Mouse (Mus musculus) embryonic facial prominence, embryonic 11.5 days (tissue): ENCODE data around the gene Rtn1. TPM values are rescaled to one million over a fixed set of nuclear protein-coding genes. Genes with fewer than 3 reads are reported as not detected.

ENCODE experiments used
- ATAC-seq: fragments of 200-750 bp; cut with Nextera tagmentation; replicated peaks from 2 replicates; pipeline ENCODE4 v1.8.0; 2017; ENCODE audit warnings: low read depth; ENCODE audit not compliant: insufficient number of reproducible peaks, low FRiP score, low TSS enrichment
- DNase-seq: peaks from one replicate; pipeline ENCODE4 v3.0.0-alpha.2; 2015; ENCODE audit warnings: low spot score
- H3K27ac ChIP-seq: fragments of 300-500 bp; sonication (generic); replicated peaks from 2 replicates; pipeline ENCODE4 v1.5.1; 2014; ENCODE audit warnings: mild to moderate bottlenecking, low read depth, low read length, control low read depth
- H3K27me3 ChIP-seq: fragments of 300-500 bp; sonication (generic); 2 replicates; pipeline ENCODE4 v1.6.1; 2014; ENCODE audit warnings: mild to moderate bottlenecking, low read length, moderate library complexity, mixed read lengths; ENCODE audit not compliant: control insufficient read depth, insufficient read depth
- H3K36me3 ChIP-seq: fragments of 300-500 bp; sonication (generic); replicated peaks from 2 replicates; pipeline ENCODE4 v1.6.1; 2014; ENCODE audit warnings: low read depth, mild to moderate bottlenecking, low read length, moderate library complexity, mixed read lengths; ENCODE audit not compliant: control insufficient read depth, insufficient read depth
- H3K4me1 ChIP-seq: fragments of 300-500 bp; sonication (generic); 2 replicates; pipeline ENCODE4 v1.6.1; 2014; ENCODE audit warnings: low read length, mixed read lengths; ENCODE audit not compliant: control insufficient read depth, insufficient read depth
- H3K4me2 ChIP-seq: fragments of 300-500 bp; sonication (generic); 2 replicates; pipeline ENCODE4 v1.6.1; 2014; ENCODE audit warnings: low read depth, mild to moderate bottlenecking, control low read depth, low read length, moderate library complexity
- H3K4me3 ChIP-seq: fragments of 300-500 bp; sonication (generic); 2 replicates; pipeline ENCODE4 v1.5.1; 2014; ENCODE audit warnings: low read depth, low read length, control low read depth
- H3K9ac ChIP-seq: fragments of 300-500 bp; sonication (generic); replicated peaks from 2 replicates; pipeline ENCODE4 v1.6.1; 2014; ENCODE audit warnings: mild to moderate bottlenecking, control low read depth, low read length
- H3K9me3 ChIP-seq: fragments of 300-500 bp; sonication (generic); replicated peaks from 2 replicates; pipeline ENCODE4 v1.6.1; 2016; ENCODE audit warnings: mild to moderate bottlenecking, low read length, inconsistent platforms, mixed read lengths; ENCODE audit not compliant: control insufficient read depth
- WGBS: fragments of 180-500 bp; shearing (Covaris S2); extraction: QIAGEN DNeasy Blood & Tissue Kit; methylation state at CpG from one replicate; pipeline ENCODE4 v1.1.7; 2014; 5-methylcytosine and 5-hydroxymethylcytosine counted together
- polyA plus RNA-seq: library from polyadenylated mRNA; unstranded; fragments of >200 nt; fragmentation: Nextera tagmentation; extraction: Ambion mirVana; gene quantifications from 2 replicates; pipeline ENCODE4 v1.2.1, GENCODE M21; 2014

Rtn1 gene
- polyA plus RNA-seq, 1 experiment from 2014 or later: 79.0 TPM

DNA sequence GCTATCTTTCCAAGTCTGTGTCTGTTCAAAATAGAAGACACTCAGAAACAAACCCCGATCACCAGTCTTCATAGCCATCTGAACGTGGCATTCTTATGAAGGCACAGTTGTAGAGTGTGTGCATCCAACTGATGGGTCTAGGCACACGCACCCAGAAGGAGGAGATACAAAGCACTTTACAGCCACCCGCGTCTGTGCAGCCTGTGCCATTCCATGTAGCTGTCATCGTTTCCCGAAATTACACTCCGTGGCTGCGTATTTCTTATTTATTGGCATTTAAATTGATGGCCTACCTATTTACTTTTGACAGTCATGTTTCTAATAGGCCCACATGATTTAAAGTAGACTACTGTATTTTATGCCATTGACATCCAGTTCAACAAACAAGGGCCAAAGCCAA lies 173.9 kb downstream of the Rtn1 start:
- Histone ChIP-seq H3K27me3 (no peaks in the 10 kb centered on the region; the same call in 1 of the 2 replicates), H3K9ac (no peak overlapping the region), H3K4me1 (no peaks in the 10 kb centered on the region), H3K4me3 (no peak overlapping the region), H3K9me3 (no peaks in the 10 kb centered on the region), H3K27ac (no peak overlapping the region), H3K36me3 (no peaks in the 10 kb centered on the region), H3K4me2 (no peak overlapping the region)
- WGBS: 92% methylated on average over 9 of the region's 9 CpGs
- ATAC-seq (no peak), DNase-seq (no peak)

GRCm38 (mm10) chr12:72234151-72234550 lies 174.7 kb downstream of the Rtn1 start:
- Histone ChIP-seq H3K4me2 (no peak overlapping the region), H3K36me3 (no peaks in the 10 kb centered on the region), H3K4me1 (no peaks in the 10 kb centered on the region), H3K27me3 (no peaks in the 10 kb centered on the region; the same call in 1 of the 2 replicates), H3K27ac (no peak overlapping the region), H3K9ac (no peak overlapping the region), H3K4me3 (no peak overlapping the region), H3K9me3 (no peaks in the 10 kb centered on the region)
- 84% methylated on average over 3 of the region's 3 CpGs for WGBS
- ATAC-seq (no peak), DNase-seq (no peak)

DNA sequence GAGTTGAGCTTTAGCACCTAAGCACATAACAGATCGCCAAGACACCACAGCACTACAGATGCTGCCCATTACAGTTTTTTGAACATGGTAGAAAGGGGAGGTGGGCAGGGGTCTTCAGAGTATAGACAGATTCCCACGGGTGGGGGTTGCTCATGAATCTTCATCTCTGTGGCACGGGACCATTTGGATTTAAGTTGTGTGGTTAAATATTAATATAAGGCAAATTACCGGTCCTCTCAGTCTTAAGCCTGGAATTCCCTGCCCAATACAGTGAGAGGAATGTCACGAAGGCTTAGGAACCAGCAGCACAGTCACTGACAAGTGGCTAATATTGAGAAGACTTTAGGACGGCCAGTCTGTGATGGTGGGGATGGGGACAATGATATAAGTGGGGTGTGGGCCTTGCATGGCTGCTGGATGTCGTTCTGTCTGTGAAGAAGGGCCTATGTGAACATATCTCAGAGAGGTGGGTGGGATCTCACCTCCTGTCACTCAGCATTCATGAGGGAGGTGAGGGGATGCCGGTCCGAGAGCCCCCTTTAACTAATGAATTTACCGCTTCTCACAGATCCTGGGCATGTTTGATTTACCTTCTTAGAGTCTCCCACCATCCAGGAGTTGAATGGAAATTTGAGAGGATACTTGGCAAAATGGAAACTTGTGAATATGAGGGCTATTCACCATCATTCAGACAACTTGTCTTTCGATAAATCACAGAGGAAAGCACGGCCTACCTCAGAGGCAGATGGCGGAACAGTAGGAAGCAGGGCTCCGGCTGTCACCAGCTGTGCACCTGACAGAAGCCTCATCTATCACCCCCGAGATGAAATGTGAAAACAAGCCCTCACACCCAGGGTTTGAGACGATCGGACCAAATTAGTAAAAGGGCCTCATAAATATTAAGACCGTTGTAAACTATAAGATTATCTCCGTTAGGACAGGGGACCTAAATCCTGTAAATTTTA lies 175.7 kb downstream of the Rtn1 start:
- H3K9me3 ChIP-seq: no peaks in the 10 kb centered on the region
- no peaks in the 10 kb centered on the region for H3K36me3 ChIP-seq
- no peak overlapping the region for H3K27ac ChIP-seq
- no peaks in the 10 kb centered on the region for H3K4me1 ChIP-seq
- H3K27me3 ChIP-seq: no peaks in the 10 kb centered on the region; the same call in 1 of the 2 replicates
- no peak for ATAC-seq
- no peak overlapping the region for H3K4me3 ChIP-seq
- no peak overlapping the region for H3K4me2 ChIP-seq
- no peak overlapping the region for H3K9ac ChIP-seq
- 87% methylated on average over 19 of the region's 19 CpGs for WGBS
- no peak for DNase-seq

DNA sequence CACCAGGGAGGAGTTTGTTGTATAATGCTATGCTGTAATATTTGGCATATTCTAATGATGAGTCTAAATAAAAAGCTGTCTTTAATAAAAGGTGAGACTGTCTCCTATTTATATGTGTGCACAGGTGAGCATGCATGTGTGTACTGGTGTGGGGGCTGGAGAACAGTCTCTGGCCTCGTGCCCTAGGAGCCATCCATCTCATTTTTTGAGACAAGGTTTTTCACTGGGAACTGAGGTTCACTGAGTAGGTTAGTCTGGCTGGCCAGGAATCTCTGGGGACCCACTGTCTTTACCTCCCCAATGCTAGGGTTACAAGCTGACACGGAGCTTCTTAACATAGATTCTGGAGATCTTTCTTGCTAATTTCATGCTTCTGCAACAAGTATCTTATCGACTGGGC lies 176.7 kb downstream of the Rtn1 start:
- WGBS: 80% methylated on average over 3 of the region's 3 CpGs
- Histone ChIP-seq H3K9ac (no peak overlapping the region), H3K4me3 (no peak overlapping the region), H3K4me2 (no peak overlapping the region), H3K4me1 (no peaks in the 10 kb centered on the region), H3K27me3 (no peaks in the 10 kb centered on the region; the same call in 1 of the 2 replicates), H3K36me3 (no peaks in the 10 kb centered on the region), H3K9me3 (no peaks in the 10 kb centered on the region), H3K27ac (no peak overlapping the region)
- ATAC-seq (no peak), DNase-seq (no peak)

DNA sequence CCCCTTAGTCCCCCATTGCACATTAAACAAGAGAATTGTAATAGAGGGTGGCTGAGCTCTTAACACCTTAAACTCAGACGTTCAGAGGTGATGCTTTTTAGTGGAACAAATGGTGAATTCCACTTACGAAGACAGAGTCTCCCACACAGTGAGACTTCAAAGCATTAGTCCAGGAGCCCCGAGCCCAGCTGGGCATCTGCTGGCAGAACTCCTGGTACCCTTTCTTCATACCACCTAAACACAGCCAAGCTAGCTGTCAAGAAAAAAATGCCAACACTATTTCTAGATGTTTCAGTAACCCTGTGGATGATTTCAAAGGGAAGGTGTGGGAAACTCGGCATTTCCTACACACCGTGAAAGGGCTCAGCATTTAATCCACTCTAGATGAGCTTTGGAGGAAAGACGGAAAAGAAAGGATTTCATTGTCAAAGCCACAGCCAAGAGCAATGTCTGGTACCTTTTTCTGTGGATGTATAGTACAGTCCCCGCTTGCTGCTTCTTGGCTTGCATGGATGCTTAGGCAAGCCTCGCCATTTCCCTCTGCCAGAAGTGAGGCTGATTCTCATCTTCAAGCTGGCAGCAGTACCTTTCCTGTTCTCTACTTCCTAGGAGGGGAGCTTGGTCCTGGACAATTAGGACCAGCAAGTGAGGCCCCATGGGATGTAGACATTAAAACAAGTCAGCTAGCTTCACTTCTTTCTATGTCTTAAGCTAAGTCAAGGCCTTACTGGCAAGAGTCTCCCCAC lies 179.2 kb downstream of the Rtn1 start:
- no peaks in the 10 kb centered on the region for H3K36me3 ChIP-seq
- no peak overlapping the region for H3K4me3 ChIP-seq
- H3K27me3 ChIP-seq: no peaks in the 10 kb centered on the region
- H3K27ac ChIP-seq: no peak overlapping the region
- no peak overlapping the region for H3K9ac ChIP-seq
- no peaks in the 10 kb centered on the region for H3K4me1 ChIP-seq
- 82% methylated on average over 8 of the region's 8 CpGs for WGBS
- DNase-seq (no peak), ATAC-seq (no peak)
- no peak overlapping the region for H3K4me2 ChIP-seq
- no peaks in the 10 kb centered on the region for H3K9me3 ChIP-seq

DNA sequence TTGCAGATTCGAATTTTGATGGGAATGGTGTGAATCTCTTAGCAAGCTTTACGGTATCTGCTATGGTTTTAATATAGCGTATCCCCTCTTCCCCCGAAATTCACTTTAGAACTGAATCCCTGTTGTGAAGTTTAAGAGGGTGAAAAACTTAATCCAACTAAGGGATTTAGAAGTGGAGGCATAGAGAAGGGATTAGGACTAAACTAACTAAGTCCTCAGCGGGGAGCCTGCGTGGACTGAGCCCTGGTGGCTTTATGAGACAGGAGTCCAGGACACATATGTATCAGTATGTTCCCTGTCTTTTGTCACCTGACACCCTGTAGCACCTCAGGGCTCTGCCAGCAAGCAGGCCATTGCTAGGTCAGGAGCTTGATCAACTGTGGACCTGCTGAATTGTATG lies 181.1 kb downstream of the Rtn1 start:
- no peak for ATAC-seq
- no peaks in the 10 kb centered on the region for H3K4me1 ChIP-seq
- H3K9me3 ChIP-seq: no peaks in the 10 kb centered on the region
- H3K9ac ChIP-seq: no peak overlapping the region
- DNase-seq: no peak
- H3K4me2 ChIP-seq: no peak overlapping the region
- no peaks in the 10 kb centered on the region for H3K36me3 ChIP-seq
- WGBS: 80% methylated on average over 6 of the region's 6 CpGs
- no peak overlapping the region for H3K4me3 ChIP-seq
- no peak overlapping the region for H3K27ac ChIP-seq
- no peaks in the 10 kb centered on the region for H3K27me3 ChIP-seq

DNA sequence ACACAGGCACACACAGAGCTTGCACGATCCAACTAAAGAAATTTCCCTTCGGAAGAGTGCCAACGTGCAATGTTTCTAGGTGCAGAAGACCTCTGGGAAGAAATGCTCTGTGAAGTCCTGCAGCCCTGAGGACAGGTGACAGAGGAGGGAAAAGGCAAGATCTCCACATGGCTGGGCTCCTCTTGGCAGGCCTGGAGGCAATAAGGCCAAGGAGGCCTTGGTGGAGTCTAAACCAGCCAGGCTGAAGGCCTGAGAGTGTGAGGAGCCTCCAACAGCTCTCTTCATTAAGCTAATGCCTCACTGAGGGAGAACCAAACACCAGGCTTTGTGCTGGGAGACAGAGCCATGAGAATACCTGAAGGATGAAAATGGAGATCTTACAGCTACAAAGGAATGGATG lies 183.5 kb downstream of the Rtn1 start:
- no peaks in the 10 kb centered on the region for H3K36me3 ChIP-seq
- H3K9me3 ChIP-seq: no peaks in the 10 kb centered on the region
- H3K27ac ChIP-seq: no peak overlapping the region
- DNase-seq: no peak
- no peak for ATAC-seq
- H3K4me1 ChIP-seq: no peaks in the 10 kb centered on the region
- H3K9ac ChIP-seq: no peak overlapping the region
- WGBS: 94% methylated on average over 3 of the region's 3 CpGs
- H3K4me3 ChIP-seq: no peak overlapping the region
- H3K27me3 ChIP-seq: no peaks in the 10 kb centered on the region
- H3K4me2 ChIP-seq: no peak overlapping the region
